Mouse (Mus musculus): Measurements from ENCODE around the gene Clec10a. TPM values are rescaled to one million over a fixed set of nuclear protein-coding genes. Genes with fewer than 3 reads are reported as not detected.
"Not testable (repeated sequence)": the region's sequence is repeated elsewhere in the genome, so short reads cannot be mapped to it uniquely, and the experiment has no call there.

Gene Clec10a
- polyA plus RNA-seq (2011; ENCODE audit: insufficient read depth, insufficient read length, low replicate concordance, missing spikeins) = 6.4 and 15.1 TPM in 2 replicates

DNA sequence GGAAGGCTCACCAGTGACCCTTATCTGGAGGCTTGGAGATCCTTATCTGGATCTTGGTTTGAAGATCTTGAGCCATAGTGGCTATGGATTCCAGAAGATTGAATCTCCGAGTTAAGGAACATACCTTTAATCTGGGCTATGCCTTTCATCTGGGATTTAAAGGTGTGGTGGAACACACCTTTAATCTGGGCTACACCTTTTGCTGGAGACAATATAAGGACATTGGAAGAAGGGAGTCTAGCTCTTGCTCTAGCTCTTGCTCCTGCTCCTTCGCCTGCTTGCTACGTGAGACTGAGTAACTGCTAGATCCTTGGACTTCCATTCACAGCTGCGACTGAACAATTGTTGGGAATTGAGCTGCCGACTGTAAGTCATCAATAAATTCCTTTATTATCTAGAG, at the start of gene Clec10a:
TSS of gene Clec10a (plus strand) at position 301 of the 400 bp plus-strand sequence.
- WGBS = no CpG with 5 or more reads among the region's 5 CpGs
- not testable (repeated sequence) for H3K4me1 ChIP-seq (ENCODE audit: control insufficient read depth, insufficient read depth, low read length); H3K27ac ChIP-seq (ENCODE audit: control insufficient read depth, insufficient read depth, low read depth, low read length, poor library complexity); H3K4me3 ChIP-seq (replicated peaks; ENCODE audit: control insufficient read depth, low read depth, low read length)

GRCm38 (mm10) chr11:70107085-70107484, 48.9 kb upstream of the Clec10a start:
- Histone ChIP-seq H3K4me3 (replicated peaks; ENCODE audit: control insufficient read depth, low read depth, low read length) (no peak overlapping the region), H3K27ac (ENCODE audit: control insufficient read depth, insufficient read depth, low read depth, low read length, poor library complexity) (no peak overlapping the region), H3K4me1 (ENCODE audit: control insufficient read depth, insufficient read depth, low read length) (no peaks in the 10 kb centered on the region)
- 76% methylated on average over 8 of the region's 8 CpGs for WGBS
- TF ChIP-seq POLR2A (IDR thresholded peaks at IDR 0.05; ENCODE audit: borderline replicate concordance, control insufficient read depth, low read depth, low read length) (no peak), CTCF (IDR thresholded peaks at IDR 0.05; ENCODE audit: control insufficient read depth, insufficient read depth, low read length) (no peak)

GRCm38 (mm10) chr11:70110146-70110545, 45.9 kb upstream of the Clec10a start:
- peak; percentile 87 for TF ChIP-seq CTCF (IDR thresholded peaks at IDR 0.05; ENCODE audit: control insufficient read depth, insufficient read depth, low read length)
- TF ChIP-seq POLR2A (IDR thresholded peaks at IDR 0.05; ENCODE audit: borderline replicate concordance, control insufficient read depth, low read depth, low read length) = no peak
- 60% methylated on average over 3 of the region's 3 CpGs for WGBS
- Histone ChIP-seq H3K27ac (ENCODE audit: control insufficient read depth, insufficient read depth, low read depth, low read length, poor library complexity) (no peak overlapping the region), H3K4me3 (replicated peaks; ENCODE audit: control insufficient read depth, low read depth, low read length) (no peak overlapping the region), H3K4me1 (ENCODE audit: control insufficient read depth, insufficient read depth, low read length) (no peaks in the 10 kb centered on the region; the same call in 1 of the 2 replicates)

GRCm38 (mm10) chr11:70114562-70114961, 41.4 kb upstream of the Clec10a start:
- 20% methylated on average over 4 of the region's 4 CpGs for WGBS
- no peak overlapping the region for H3K27ac ChIP-seq (ENCODE audit: control insufficient read depth, insufficient read depth, low read depth, low read length, poor library complexity)
- no peak for TF ChIP-seq CTCF (IDR thresholded peaks at IDR 0.05; ENCODE audit: control insufficient read depth, insufficient read depth, low read length)

DNA sequence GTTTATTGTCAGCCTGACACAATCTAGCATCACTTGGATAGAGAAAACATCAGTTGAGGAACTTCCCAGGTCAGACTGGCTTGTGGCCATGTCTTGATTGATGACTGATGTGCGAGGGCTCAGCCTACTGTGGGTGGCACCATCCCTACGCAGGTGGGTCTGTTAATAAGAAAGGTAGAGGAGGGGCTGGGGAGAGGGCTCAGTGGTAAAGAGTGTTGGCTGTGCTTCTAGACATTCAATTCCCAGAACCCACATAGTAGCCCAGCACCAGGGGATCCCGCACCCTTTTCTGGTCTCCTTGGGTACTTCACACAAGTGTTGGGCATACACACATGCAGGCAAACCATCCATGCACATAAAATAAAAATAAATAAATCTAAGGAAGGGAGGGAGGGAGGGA, 40.1 kb upstream of the Clec10a start:
- TF ChIP-seq CTCF (IDR thresholded peaks at IDR 0.05; ENCODE audit: control insufficient read depth, insufficient read depth, low read length) (no peak), POLR2A (IDR thresholded peaks at IDR 0.05; ENCODE audit: borderline replicate concordance, control insufficient read depth, low read depth, low read length) (no peak)
- no peaks in the 10 kb centered on the region; the same call in 1 of the 2 replicates for H3K4me1 ChIP-seq (ENCODE audit: control insufficient read depth, insufficient read depth, low read length)
- H3K4me3 ChIP-seq (replicated peaks; ENCODE audit: control insufficient read depth, low read depth, low read length) = no peak overlapping the region
- H3K27ac ChIP-seq (ENCODE audit: control insufficient read depth, insufficient read depth, low read depth, low read length, poor library complexity) = no peak overlapping the region
- WGBS = 90% methylated on average over 3 of the region's 3 CpGs

More at GRCm38 (mm10) chr11:70114562-70114961, 41.4 kb upstream of the Clec10a start:
- Histone ChIP-seq H3K4me3 (replicated peaks; ENCODE audit: control insufficient read depth, low read depth, low read length) (no peak overlapping the region), H3K4me1 (ENCODE audit: control insufficient read depth, insufficient read depth, low read length) (no peaks in the 10 kb centered on the region; the same call in 1 of the 2 replicates)

DNA sequence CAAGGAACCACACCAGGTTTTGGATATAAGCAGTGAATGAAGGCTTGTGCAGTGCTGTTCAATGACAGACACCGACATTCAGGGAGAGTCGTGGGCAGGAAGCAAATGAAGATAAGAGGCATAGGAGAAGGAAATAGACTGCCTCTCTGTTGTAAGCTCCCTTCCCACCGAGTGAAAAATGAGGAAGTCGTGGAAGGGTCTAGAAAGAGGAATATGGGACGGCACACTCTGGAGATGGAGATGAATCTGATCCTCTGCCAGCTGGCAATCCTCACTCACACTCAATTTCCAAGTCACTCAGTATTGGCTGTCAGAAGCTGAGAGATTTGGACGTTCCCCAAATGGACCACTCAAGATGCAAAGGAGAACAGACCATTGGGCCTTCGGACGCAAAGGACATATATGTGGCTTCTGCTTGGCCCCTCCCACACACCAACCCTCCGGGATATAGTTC, 26.0 kb upstream of the Clec10a start, which contains the start of gene Mgl2:
TSS of gene Mgl2 (plus strand) at position 404 of the 454 bp plus-strand sequence.
- peaks cover 9% of the 10 kb centered on the region for H3K4me1 ChIP-seq (ENCODE audit: control insufficient read depth, insufficient read depth, low read length)
- peak within 1 kb of the TSS; percentile 33; the same call in 1 of the 2 replicates for H3K27ac ChIP-seq (ENCODE audit: control insufficient read depth, insufficient read depth, low read depth, low read length, poor library complexity)
- no peak within 1 kb of the TSS for H3K4me3 ChIP-seq (replicated peaks; ENCODE audit: control insufficient read depth, low read depth, low read length)
- TF ChIP-seq CTCF (IDR thresholded peaks at IDR 0.05; ENCODE audit: control insufficient read depth, insufficient read depth, low read length) (no peak), POLR2A (IDR thresholded peaks at IDR 0.05; ENCODE audit: borderline replicate concordance, control insufficient read depth, low read depth, low read length) (no peak)
- 16% methylated on average over 9 of the region's 9 CpGs for WGBS

DNA sequence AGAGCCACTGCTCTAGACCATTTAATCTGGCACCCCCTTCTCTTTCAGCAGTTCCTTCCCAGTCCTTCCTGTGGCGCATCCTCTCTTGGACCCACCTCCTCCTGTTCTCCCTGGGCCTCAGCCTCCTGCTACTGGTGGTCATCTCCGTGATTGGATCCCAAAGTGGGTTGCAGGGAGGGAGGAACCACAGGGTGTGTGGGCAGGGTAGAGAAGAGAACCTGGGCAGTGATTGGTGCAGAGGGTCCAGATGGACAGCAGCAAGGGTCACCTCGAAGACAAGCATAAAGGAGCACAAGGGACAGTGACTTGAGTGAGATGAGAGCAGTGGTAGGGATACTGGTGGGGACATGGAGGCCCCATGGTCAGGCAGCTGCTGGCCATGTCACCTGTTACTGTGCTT, 21.0 kb upstream of the Clec10a start:
- not testable (repeated sequence) for H3K4me1 ChIP-seq (ENCODE audit: control insufficient read depth, insufficient read depth, low read length); H3K27ac ChIP-seq (ENCODE audit: control insufficient read depth, insufficient read depth, low read depth, low read length, poor library complexity); H3K4me3 ChIP-seq (replicated peaks; ENCODE audit: control insufficient read depth, low read depth, low read length)
- WGBS = 60% methylated on average over 3 of the region's 3 CpGs

DNA sequence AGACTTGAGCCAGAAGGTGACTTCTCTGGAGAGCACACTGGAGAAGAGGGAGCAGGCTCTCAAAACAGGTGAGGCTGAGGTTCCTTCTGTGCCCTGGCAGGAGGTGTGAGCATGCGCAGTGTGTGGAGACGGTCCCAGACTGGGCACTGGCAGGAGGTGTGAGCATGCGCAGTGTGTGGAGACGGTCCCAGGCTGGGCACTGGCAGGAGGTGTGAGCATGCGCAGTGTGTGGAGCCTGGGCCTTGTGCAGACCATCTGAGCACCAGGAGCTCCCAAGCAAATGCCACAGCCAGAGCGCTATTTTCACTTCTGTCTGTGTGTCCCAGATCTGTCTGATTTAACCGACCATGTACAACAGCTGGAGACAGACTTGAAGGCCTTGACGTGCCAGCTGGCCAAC, 20.1 kb upstream of the Clec10a start:
- not testable (repeated sequence) for H3K4me1 ChIP-seq (ENCODE audit: control insufficient read depth, insufficient read depth, low read length); H3K4me3 ChIP-seq (replicated peaks; ENCODE audit: control insufficient read depth, low read depth, low read length); H3K27ac ChIP-seq (ENCODE audit: control insufficient read depth, insufficient read depth, low read depth, low read length, poor library complexity)
- 77% methylated on average over 8 of the region's 8 CpGs for WGBS

- Histone ChIP-seq H3K4me3 (replicated peaks; ENCODE audit: control insufficient read depth, low read depth, low read length) (no peak overlapping the region), H3K4me1 (ENCODE audit: control insufficient read depth, insufficient read depth, low read length) (peaks cover 5% of the 10 kb centered on the region), H3K27ac (ENCODE audit: control insufficient read depth, insufficient read depth, low read depth, low read length, poor library complexity) (no peak overlapping the region)
- 87% methylated on average over 10 of the region's 10 CpGs for WGBS
- TF ChIP-seq CTCF (IDR thresholded peaks at IDR 0.05; ENCODE audit: control insufficient read depth, insufficient read depth, low read length) (no peak), POLR2A (IDR thresholded peaks at IDR 0.05; ENCODE audit: borderline replicate concordance, control insufficient read depth, low read depth, low read length) (no peak)
These were observed 16.8 kb upstream of the Clec10a start for GRCm38 (mm10) chr11:70139171-70139570.

Measured in bone marrow, adult 2 months (tissue).